Mouse (Mus musculus) gastrocnemius, adult 18-20 months (tissue): ENCODE measurements around the gene Tnfrsf1a. TPM values are rescaled to one million over a fixed set of nuclear protein-coding genes. Genes with fewer than 3 reads are reported as not detected.

Source experiments
- DNase-seq: peaks from one replicate; pipeline ENCODE4 v3.0.0; 2021; ENCODE audit warnings: low spot score
- total RNA-seq, 2 experiments: library from RNA; stranded (reverse); gene quantifications; 2 replicates each; pipeline ENCODE4 v1.2.3; 2021

The Tnfrsf1a gene
- total RNA-seq, 2 experiments from 2014 or later: 16.6 to 24.9 TPM

DNA sequence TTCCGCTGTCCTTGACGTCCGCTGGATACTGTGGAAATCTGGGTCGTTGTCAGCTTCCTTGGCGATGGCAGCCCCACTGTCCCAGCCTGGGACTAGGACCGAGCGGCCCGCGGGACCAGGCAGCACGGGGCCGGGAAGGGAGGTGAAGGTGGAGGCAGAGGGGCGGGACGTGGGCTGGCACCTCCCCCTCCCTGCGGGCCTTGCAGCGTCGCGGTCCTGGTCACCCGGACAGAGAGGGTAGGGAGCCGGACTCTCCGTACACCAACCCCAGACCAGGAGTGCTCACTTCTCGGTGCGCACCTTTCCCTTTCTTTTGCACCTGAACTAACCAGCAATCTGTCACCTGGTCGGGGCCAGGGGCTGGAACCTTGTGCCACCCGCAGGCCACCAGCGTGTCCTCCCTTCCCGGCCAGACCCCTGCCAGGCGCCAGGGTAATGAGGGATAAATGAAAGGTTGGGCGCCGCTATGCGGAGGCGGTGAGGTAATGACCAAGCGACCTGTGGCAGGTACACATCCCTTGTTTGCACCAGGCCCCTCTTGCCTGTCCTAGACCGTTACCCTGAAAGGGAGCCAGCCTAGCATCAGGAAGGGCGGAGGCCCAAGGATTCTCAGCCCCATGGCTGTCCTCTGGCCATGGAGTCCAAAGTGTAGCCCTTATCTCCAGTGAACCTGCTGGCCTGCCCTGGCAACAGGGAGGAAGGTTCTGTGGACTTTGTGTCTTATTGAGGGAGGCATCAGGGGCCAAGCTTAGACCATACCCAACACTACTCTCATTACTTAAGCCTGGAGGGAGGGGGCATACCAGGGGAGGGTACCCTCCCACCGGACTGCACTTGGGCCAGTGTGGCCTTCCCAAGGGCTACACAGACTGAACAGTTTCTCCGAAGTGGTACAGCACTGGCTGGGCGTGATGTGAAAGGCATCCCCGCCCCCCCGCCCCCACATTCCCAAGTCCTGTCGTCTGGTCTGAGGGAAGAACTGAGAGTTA, 31.5 kb downstream of the Tnfrsf1a start, which contains the start of gene Plekhg6:
TSS of gene Plekhg6 (minus strand) at position 422 of the 989 bp plus-strand sequence.
- no peak for DNase-seq

DNA sequence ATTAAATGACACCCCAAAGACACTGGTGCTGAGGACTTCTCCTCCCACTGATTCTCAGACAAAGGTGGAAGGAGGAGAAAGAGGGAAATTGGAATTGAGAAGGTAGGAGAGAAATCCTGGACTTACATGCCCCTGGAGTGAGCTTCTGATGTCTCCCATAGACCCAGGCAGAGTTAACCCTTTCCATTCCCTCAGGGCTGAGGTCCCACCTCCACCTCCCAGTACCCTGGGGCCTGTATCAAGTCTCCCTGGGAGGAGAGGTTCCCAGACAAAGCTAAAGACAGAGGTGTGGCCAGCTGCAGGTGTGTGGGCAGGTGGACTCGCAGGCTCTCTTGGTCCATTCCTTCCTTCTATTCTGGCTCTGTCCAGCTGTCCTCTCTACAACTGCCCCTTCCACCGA, 32.9 kb downstream of the Tnfrsf1a start:
- DNase-seq: no peak

DNA sequence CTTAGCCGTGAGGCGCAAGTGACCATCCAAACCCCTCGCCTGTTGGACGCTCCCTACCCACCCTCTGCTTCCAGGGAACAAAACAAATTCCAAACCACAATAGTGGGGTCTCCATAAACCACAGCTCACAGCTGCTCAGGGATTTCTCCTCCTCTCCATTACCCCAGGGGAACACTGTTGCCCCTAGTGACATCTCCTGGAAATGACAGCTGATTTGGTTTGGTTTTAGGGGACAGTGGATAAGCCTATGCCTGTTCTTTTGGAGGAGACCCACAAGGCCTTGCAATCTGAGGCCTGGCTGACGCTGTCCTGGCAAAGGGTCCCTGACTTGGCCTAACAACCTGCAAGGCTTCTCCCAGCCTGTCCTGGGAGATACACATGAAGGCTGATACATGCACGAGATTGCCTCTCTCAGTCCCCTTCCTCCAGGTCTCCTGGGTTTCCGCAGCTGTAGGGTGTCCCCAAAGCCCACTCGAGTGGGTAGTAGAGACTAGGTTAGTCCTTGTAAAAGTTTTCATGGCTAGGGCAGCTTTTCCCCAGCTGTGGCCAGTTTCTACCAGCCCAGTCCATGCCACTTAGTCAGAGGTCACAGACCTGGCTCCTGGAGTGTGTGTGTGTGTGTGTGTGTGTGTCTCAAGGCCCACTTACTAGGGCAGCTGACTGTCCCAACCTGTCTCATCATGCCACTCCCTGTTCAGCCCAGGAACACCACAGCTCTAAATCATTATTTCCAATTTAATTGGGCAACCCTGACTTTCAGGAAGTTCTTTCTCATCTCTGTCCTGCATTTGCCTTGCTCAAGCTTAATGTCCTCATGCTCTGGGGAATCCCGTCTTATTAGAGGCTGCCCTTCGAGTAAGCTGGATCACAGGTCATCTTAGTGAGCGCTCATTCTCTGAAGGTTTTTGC, 36.2 kb downstream of the Tnfrsf1a start:
- no peak for DNase-seq

- no peak for DNase-seq
These were observed 36.9 kb downstream of the Tnfrsf1a start for GRCm38 (mm10) chr6:125386080-125386479.

DNA sequence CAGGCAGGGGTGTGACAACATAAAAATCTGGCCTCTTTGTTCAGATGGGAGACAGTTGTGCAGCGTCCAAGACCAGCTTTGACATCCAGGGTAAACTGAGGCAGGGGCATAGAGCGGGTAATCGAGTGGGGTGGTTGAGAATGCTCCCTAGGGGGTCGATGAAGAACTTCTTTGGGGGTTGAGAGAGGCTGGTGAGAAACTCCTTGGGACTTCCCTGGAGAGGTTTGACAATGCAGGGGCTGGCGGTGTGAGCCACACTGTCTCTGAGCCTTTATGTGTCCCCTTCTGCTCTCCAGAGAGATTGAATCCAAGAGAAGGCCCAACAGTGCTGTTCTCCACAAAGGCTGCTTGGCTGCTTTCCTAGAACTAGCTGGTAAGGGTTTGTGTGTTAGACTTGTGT, 40.7 kb downstream of the Tnfrsf1a start:
- DNase-seq: no peak

GRCm38 (mm10) chr6:125405461-125406382, 56.6 kb downstream of the Tnfrsf1a start:
- no peak for DNase-seq

GRCm38 (mm10) chr6:125407224-125407623, 58.1 kb downstream of the Tnfrsf1a start:
- DNase-seq: no peak

DNA sequence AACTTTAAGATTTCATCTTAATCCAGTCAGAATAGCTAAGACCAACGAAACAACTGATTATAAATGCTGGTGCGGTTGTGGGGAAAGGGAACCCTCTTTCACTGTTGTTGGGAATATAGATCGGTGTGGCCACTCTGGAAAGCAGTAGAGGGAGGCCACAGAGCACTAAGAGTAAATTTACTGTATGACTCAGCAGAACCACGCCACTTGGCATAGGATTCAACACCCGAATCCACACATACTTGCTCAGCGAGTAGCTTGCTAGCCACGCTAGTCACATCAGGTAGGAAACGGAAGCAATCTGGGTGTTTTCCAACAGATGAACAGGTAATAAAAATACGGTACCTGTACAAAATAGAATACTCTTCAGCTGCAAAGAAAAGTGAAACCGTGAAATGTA, 58.5 kb downstream of the Tnfrsf1a start:
- DNase-seq: no peak

DNA sequence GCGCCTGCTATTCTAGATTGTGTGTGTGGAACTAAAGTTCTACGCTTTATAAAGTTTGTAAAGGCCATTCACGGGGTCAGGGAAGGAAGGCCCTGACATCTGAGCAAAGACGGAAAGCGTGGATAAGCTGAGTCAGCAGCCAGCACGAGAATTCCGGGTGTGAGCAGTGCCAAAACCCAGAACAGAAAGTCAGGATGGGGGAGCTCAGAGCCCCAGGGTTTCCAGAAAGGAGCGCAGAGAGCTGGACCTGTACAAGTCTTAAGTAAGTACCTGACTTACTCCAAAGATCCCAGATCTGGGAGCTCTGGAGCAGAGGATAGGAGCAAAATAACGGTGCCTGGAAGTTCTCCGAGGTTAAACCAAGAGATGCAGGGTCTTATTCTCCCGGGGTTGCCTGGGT, 61.4 kb downstream of the Tnfrsf1a start:
- no peak for DNase-seq

GRCm38 (mm10) chr6:125410995-125411547, 61.9 kb downstream of the Tnfrsf1a start:
- no peak for DNase-seq

- DNase-seq: no peak
These were observed 62.5 kb downstream of the Tnfrsf1a start for GRCm38 (mm10) chr6:125411661-125412060.

Other genes starting within 250 kb of the Tnfrsf1a start
- gene Nop2, start 217.5 kb upstream of the Tnfrsf1a start, total RNA-seq: 10 to 100 TPM; 16.3 to 17.7 TPM
- 1 to 10 TPM; 5.8 to 6.3 TPM for gene Iffo1, start 204.1 kb upstream of the Tnfrsf1a start, total RNA-seq
- over 10,000 TPM in 1 of 2 experiments, 1,000 to 10,000 TPM in 1; 8,476 to 11,435 TPM for gene Gapdh, start 182.9 kb upstream of the Tnfrsf1a start, total RNA-seq
- 1 to 10 TPM; 6.5 to 8.2 TPM for gene Ncapd2, start 157.7 kb upstream of the Tnfrsf1a start, total RNA-seq
- gene Mrpl51, start 157.6 kb upstream of the Tnfrsf1a start, total RNA-seq: 100 to 1,000 TPM; 212 to 229 TPM
- 10 to 100 TPM; 13.1 to 14.9 TPM for gene Vamp1, start 133.8 kb upstream of the Tnfrsf1a start, total RNA-seq
- gene Tapbpl, start 117.5 kb upstream of the Tnfrsf1a start, total RNA-seq: 1 to 10 TPM; 1.9 to 3.0 TPM
- under 1 TPM; 0.19 to 0.68 TPM for gene Cd27, start 112.4 kb upstream of the Tnfrsf1a start, total RNA-seq
- gene Tuba3a, start 63.3 kb upstream of the Tnfrsf1a start, total RNA-seq: not detected
- gene Ltbr, start 35.5 kb upstream of the Tnfrsf1a start, total RNA-seq: 10 to 100 TPM; 15.3 to 17.7 TPM
- gene Scnn1a, start 28.7 kb upstream of the Tnfrsf1a start, total RNA-seq: under 1 TPM; 0.19 to 0.25 TPM
- not detected for gene Plekhg6, start 31.4 kb downstream of the Tnfrsf1a start, total RNA-seq
- gene Cd9, start 145.4 kb downstream of the Tnfrsf1a start, total RNA-seq: 10 to 100 TPM; 18.2 to 26.0 TPM
- gene Vwf, start 197.4 kb downstream of the Tnfrsf1a start, total RNA-seq: 10 to 100 TPM; 16.3 to 18.7 TPM